Mouse (Mus musculus) G1E (cell line): ENCODE measurements at regions not wholly inside any gene's neighbourhood (a gene's known extent, or its start where the extent isn't known, plus 50 kb on each side); places are given as distances from the start of the nearest gene placed in this dataset.

Source experiments
- CTCF ChIP-seq: IDR thresholded peaks from 2 replicates; pipeline ENCODE4 v1.5.1; 2012; ENCODE audit warnings: low read depth, low read length, inconsistent platforms, mixed read lengths
- GATA1 ChIP-seq: IDR thresholded peaks from 2 replicates; pipeline ENCODE4 v1.6.1; 2012; ENCODE audit warnings: borderline replicate concordance, low read length, inconsistent platforms, mixed read lengths

DNA sequence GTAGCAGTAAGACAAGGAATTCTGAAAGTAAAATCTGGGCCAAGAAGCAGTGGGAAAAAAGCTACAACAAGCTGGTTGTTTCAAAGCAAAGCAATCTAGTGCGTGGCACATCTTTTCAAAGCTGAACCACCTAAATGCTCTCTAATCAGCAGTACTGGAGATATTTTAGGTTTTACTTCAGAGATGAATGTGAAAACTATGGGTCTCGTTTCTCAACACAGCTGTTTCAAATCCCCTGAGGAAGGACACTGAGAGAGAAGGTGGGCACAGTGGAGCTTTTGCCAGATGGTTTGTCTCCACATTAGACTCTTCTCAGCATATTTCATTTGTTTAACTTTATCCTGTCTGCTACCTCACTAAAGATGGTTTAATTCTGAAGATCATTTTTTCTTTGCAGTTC lies 183.8 kb upstream of the Gria3 start:
- TF ChIP-seq CTCF (no peak), GATA1 (no peak)
